Mouse (Mus musculus) liver, embryonic 16.5 days (tissue): ENCODE measurements around the gene Samd4b. TPM values are rescaled to one million over a fixed set of nuclear protein-coding genes. Genes with fewer than 3 reads are reported as not detected.
A peak's percentile ranks its signal among the peaks of the same experiment; 100 is the strongest.

Experiments used
- ATAC-seq: fragments of 200-750 bp; cut with Nextera tagmentation; 2 replicates; pipeline ENCODE4 v1.8.0; 2017; ENCODE audit warnings: low read depth, mild to moderate bottlenecking, moderate number of reproducible peaks, moderate library complexity
- H3K27ac ChIP-seq: fragments of 300-500 bp; sonication (generic); 2 replicates; pipeline ENCODE4 v1.5.1; 2014; ENCODE audit warnings: mild to moderate bottlenecking, low read length
- H3K27me3 ChIP-seq: fragments of 300-500 bp; sonication (generic); 2 replicates; pipeline ENCODE4 v1.6.1; 2014; ENCODE audit warnings: low read depth, low read length, mixed read lengths; ENCODE audit not compliant: control insufficient read depth, insufficient read depth
- H3K36me3 ChIP-seq: fragments of 300-500 bp; sonication (generic); 2 replicates; pipeline ENCODE4 v1.6.1; 2014; ENCODE audit warnings: mild to moderate bottlenecking; ENCODE audit not compliant: control insufficient read depth, insufficient read depth
- H3K4me1 ChIP-seq: fragments of 300-500 bp; sonication (generic); 2 replicates; pipeline ENCODE4 v1.6.1; 2014; ENCODE audit warnings: low read depth, low read length, mixed read lengths; ENCODE audit not compliant: control insufficient read depth
- H3K4me2 ChIP-seq: fragments of 300-500 bp; sonication (generic); 2 replicates; pipeline ENCODE4 v1.6.1; 2014; ENCODE audit warnings: low read depth, low read length, mixed read lengths
- H3K4me3 ChIP-seq: fragments of 300-500 bp; sonication (generic); 2 replicates; pipeline ENCODE4 v1.5.1; 2014; ENCODE audit warnings: low read depth, mild to moderate bottlenecking, low read length
- H3K9ac ChIP-seq: fragments of 300-500 bp; sonication (generic); 2 replicates; pipeline ENCODE4 v1.6.1; 2014; ENCODE audit warnings: low read depth, low read length
- H3K9me3 ChIP-seq: fragments of 300-500 bp; sonication (generic); replicated peaks from 2 replicates; pipeline ENCODE4 v1.6.1; 2016; ENCODE audit warnings: low read length; ENCODE audit not compliant: control insufficient read depth
- WGBS: fragments of 180-500 bp; shearing (Covaris S2); extraction: QIAGEN DNeasy Blood & Tissue Kit; methylation state at CpG from one replicate; pipeline ENCODE4 v1.1.7; 2014; ENCODE audit not compliant: insufficient replicate concordance; 5-methylcytosine and 5-hydroxymethylcytosine counted together
- polyA plus RNA-seq: library from polyadenylated mRNA; unstranded; fragments of >200 nt; fragmentation: Nextera tagmentation; extraction: Ambion mirVana; gene quantifications from 2 replicates; pipeline ENCODE4 v1.2.1, GENCODE M21; 2015

The Samd4b gene
- 2.5 and 3.5 TPM in 2 replicates for polyA plus RNA-seq

DNA sequence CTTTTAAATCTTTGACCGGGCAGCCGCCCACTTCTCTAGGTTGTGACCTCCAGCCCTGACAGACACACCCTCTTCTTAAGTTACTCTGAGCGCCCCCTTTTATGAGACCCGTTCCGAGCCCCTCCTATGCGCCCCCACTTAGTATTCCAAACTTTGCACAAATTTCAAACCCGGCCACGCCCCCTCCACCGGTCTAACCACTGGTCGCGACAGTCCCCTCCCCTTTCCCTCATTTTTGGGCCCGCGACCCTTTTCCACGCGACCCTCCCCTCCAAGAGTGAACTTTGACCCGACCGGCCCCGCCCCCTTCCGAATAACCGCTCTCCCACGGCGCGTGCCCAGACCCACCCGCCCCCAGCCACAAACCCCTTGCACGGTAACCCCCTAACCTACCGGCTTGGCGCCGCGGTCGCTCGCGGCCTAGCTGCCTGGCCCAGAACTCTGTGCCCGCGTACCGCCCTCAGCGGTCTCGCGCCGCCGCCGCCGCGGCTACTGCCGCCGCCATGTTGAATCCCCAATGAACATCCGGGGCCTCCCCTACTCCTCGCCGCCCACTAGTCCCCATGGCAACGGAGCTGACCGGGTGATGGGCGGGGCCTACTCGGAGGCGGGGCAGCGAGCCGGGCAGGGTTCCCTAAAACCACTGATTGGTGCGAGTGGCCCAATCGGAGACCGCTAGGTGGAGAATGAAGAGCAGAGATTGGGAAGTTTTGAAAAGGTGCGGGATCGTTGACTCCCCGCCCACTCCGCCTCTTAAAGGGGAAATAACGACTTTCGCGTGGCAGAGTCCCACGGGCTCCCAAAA, at the start of gene Samd4b, which contains the start of gene Pak4:
Gene Samd4b, minus strand, starts transcription at position 503 of the 805 bp plus-strand sequence.
Gene Pak4, minus strand, starts transcription at position 544 of the 805 bp plus-strand sequence.
- H3K27ac ChIP-seq = peak within 1 kb of the TSS; percentile 94
- no peaks in the 10 kb centered on the region for H3K27me3 ChIP-seq
- peak within 1 kb of the TSS; percentile 81 for H3K9ac ChIP-seq
- H3K4me1 ChIP-seq = peaks cover 47% of the 10 kb centered on the region
- ATAC-seq = peak; percentile 85
- H3K9me3 ChIP-seq = no peaks in the 10 kb centered on the region
- peak within 1 kb of the TSS; percentile 84 for H3K4me2 ChIP-seq
- H3K36me3 ChIP-seq = no peaks in the 10 kb centered on the region
- WGBS = under 1% methylated on average over 66 of the region's 66 CpGs
- peak within 1 kb of the TSS; percentile 70 for H3K4me3 ChIP-seq

GRCm38 (mm10) chr7:28647016-28647415, 49.1 kb upstream of the Samd4b start:
- Histone ChIP-seq H3K27me3 (no peaks in the 10 kb centered on the region), H3K36me3 (no peaks in the 10 kb centered on the region), H3K9me3 (no peaks in the 10 kb centered on the region), H3K27ac (no peak overlapping the region), H3K9ac (no peak overlapping the region), H3K4me3 (no peak overlapping the region), H3K4me2 (no peak overlapping the region), H3K4me1 (no peaks in the 10 kb centered on the region)
- 43% methylated on average over 7 of the region's 7 CpGs for WGBS
- ATAC-seq = no peak

GRCm38 (mm10) chr7:28645947-28646475, 48.1 kb upstream of the Samd4b start:
- Histone ChIP-seq H3K9me3 (no peaks in the 10 kb centered on the region), H3K27me3 (no peaks in the 10 kb centered on the region), H3K4me3 (no peak overlapping the region), H3K4me1 (no peaks in the 10 kb centered on the region), H3K27ac (peak overlapping the region; percentile 39; the same call in 1 of the 2 replicates), H3K4me2 (no peak overlapping the region), H3K36me3 (no peaks in the 10 kb centered on the region), H3K9ac (no peak overlapping the region)
- 53% methylated on average over 2 of the region's 2 CpGs for WGBS
- peak; percentile 92 for ATAC-seq

DNA sequence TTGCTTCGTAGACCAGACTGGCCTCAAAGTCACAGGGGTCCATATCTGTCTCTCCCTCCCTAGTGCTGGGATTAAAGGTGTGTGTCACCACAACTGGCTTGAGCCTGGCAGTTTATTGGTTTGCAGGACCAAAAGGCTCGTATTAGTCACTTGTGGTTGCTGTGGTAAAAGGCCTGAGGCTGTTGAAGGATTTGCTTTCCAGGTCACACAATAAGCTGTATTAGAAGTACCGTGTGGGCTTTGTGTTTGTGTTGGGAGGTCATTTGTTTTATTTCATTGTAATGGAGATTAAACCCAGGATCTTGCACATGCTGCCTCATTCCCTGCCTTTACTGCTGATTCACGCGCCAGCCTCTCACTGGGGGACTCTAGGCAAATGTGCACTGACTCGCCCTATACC, 47.4 kb upstream of the Samd4b start:
- Histone ChIP-seq H3K27ac (no peak overlapping the region), H3K4me2 (no peak overlapping the region), H3K36me3 (no peaks in the 10 kb centered on the region), H3K9me3 (no peaks in the 10 kb centered on the region), H3K4me1 (no peaks in the 10 kb centered on the region), H3K9ac (no peak overlapping the region), H3K27me3 (no peaks in the 10 kb centered on the region), H3K4me3 (no peak overlapping the region)
- WGBS = 64% methylated on average over 6 of the region's 6 CpGs
- ATAC-seq = no peak

- Histone ChIP-seq H3K4me1 (no peaks in the 10 kb centered on the region), H3K4me3 (no peak overlapping the region)
These were observed 43.6 kb upstream of the Samd4b start for GRCm38 (mm10) chr7:28641546-28641945.

GRCm38 (mm10) chr7:28637511-28637910, 39.6 kb upstream of the Samd4b start:
- no peak overlapping the region for H3K9ac ChIP-seq
- H3K27me3 ChIP-seq = no peaks in the 10 kb centered on the region; the same call in 1 of the 2 replicates
- no peak overlapping the region for H3K27ac ChIP-seq
- 13% methylated on average over 8 of the region's 8 CpGs for WGBS
- ATAC-seq = no peak
- no peak overlapping the region for H3K4me3 ChIP-seq
- no peaks in the 10 kb centered on the region for H3K9me3 ChIP-seq
- no peaks in the 10 kb centered on the region for H3K36me3 ChIP-seq
- H3K4me2 ChIP-seq = no peak overlapping the region
- H3K4me1 ChIP-seq = no peaks in the 10 kb centered on the region

More at GRCm38 (mm10) chr7:28641546-28641945, 43.6 kb upstream of the Samd4b start:
- Histone ChIP-seq H3K9me3 (no peaks in the 10 kb centered on the region), H3K27ac (no peak overlapping the region), H3K36me3 (no peaks in the 10 kb centered on the region), H3K27me3 (no peaks in the 10 kb centered on the region), H3K4me2 (no peak overlapping the region), H3K9ac (no peak overlapping the region)
- ATAC-seq = no peak
- WGBS = 63% methylated on average over 8 of the region's 8 CpGs

- no peaks in the 10 kb centered on the region for H3K36me3 ChIP-seq
- H3K4me1 ChIP-seq = no peaks in the 10 kb centered on the region
- 40% methylated on average over 4 of the region's 4 CpGs for WGBS
- H3K9ac ChIP-seq = no peak overlapping the region
- peaks cover 25% of the 10 kb centered on the region for H3K27me3 ChIP-seq
- no peak overlapping the region for H3K27ac ChIP-seq
- no peak overlapping the region for H3K4me2 ChIP-seq
- no peak overlapping the region for H3K4me3 ChIP-seq
- no peak for ATAC-seq
- no peaks in the 10 kb centered on the region for H3K9me3 ChIP-seq
These were observed 36.2 kb upstream of the Samd4b start for GRCm38 (mm10) chr7:28634128-28634527.

- Histone ChIP-seq H3K36me3 (no peaks in the 10 kb centered on the region), H3K4me1 (no peaks in the 10 kb centered on the region), H3K27me3 (peaks cover 27% of the 10 kb centered on the region), H3K27ac (no peak within 1 kb of the TSS), H3K4me3 (no peak within 1 kb of the TSS), H3K9me3 (no peaks in the 10 kb centered on the region), H3K9ac (no peak within 1 kb of the TSS), H3K4me2 (no peak within 1 kb of the TSS)
- ATAC-seq = no peak
- 19% methylated on average over 10 of the region's 10 CpGs for WGBS
These were observed 33.1 kb upstream of the Samd4b start, which contains the start of gene Acp7 for GRCm38 (mm10) chr7:28631073-28631472. TSS of gene Acp7 (minus strand) at chr7:28631332.

- Histone ChIP-seq H3K4me1 (no peaks in the 10 kb centered on the region), H3K27me3 (peaks cover 9% of the 10 kb centered on the region), H3K9me3 (no peaks in the 10 kb centered on the region), H3K4me3 (no peak overlapping the region), H3K4me2 (no peak overlapping the region), H3K27ac (no peak overlapping the region), H3K36me3 (no peaks in the 10 kb centered on the region), H3K9ac (no peak overlapping the region)
- WGBS = 55% methylated on average over 5 of the region's 5 CpGs
- ATAC-seq = no peak
These were observed 26.8 kb upstream of the Samd4b start for GRCm38 (mm10) chr7:28624791-28625190.
